Mouse (Mus musculus) megakaryocyte, embryonic 14.5 days (primary cell): ENCODE results near the gene Epdr1.

ENCODE experiments used
- FLI1 ChIP-seq: IDR thresholded peaks from 2 replicates; pipeline ENCODE4 v1.6.1; 2012; ENCODE audit warnings: low read length, inconsistent platforms, mixed read lengths
- GATA1 ChIP-seq: IDR thresholded peaks from 3 replicates; pipeline ENCODE4 v1.6.1; 2012; ENCODE audit warnings: mixed read lengths, low read length, inconsistent platforms, borderline replicate concordance

GRCm38 (mm10) chr13:19619216-19619927 is at the start of gene Epdr1:
- TF ChIP-seq GATA1: no peak
- no peak for TF ChIP-seq FLI1
